Mouse (Mus musculus): ENCODE data around the gene Rnf4. TPM values are rescaled to one million over a fixed set of nuclear protein-coding genes. Genes with fewer than 3 reads are reported as not detected.

The Rnf4 gene
- polyA plus RNA-seq, 1 experiment, result 111 TPM

- no peak for DNase-seq (ENCODE audit: low read depth)
These were observed 824 bp downstream of the Rnf4 start for GRCm38 (mm10) chr5:34336775-34337450.

DNA sequence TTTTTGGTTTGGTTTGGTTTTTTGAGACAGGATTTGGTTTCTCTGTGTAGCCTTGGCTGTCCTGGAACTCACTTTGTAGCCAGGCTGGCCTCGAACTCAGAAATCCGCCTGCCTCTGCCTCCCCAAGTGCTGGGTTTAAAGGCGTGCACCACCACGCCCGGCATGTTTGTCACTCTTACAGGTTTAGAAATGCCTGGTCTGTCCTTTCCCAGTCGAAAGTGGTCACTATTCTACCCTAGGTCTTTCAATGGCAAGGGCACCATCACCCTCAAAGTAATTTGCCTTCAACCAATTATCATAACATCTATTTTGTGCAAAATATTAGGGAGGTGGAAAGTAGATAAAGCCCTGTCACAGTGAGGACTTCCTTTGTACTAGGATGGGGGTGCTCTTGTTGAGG is 4.2 kb downstream of the Rnf4 start:
- no peak for DNase-seq (ENCODE audit: low read depth)

DNA sequence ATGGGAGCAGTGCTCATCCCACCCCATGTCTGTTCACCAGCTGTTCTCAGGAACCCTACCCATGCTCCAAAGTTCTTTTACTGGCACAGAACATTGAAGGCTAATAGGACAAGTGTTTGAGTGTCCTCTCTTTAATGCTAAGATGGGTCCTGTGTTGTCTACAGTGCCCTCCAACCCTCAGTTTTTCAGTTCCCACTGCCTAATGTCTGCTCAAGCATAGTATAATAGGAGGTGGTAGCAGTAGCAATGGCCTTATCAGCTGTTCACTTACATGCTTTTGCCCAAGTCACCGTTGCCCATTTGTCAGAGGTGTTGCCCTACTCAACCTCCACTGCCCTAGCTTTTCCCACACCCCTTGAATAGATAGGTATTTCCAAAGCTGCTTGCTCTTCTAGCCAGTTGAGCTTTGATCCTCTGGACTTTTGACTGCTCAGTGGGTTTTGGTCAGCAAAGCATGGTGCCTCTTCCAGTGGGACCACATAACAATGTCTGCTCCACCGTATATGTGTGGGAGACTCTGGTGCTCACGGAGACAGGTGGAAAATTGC is 16.1 kb downstream of the Rnf4 start:
- DNase-seq (ENCODE audit: low read depth), result no peak

DNA sequence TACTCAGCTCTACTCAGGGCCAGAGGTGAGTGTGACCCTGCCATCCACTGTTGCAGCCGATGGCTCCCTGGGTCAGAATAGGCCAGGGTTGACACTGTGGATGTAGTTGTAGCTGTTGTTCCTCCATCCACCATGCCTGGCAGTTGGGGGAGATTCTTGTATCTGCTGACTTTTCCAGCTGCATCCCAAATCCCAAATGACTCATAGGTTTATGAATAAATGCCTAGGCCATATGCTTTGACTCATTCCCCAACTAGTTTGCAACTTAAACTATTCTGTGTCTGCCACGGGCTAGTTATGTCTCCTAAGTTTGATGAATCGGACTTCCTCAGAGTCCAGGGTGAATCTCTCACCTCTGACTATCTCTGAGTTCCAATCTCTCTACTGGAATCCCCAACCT is 24.2 kb downstream of the Rnf4 start:
- no peak for DNase-seq (ENCODE audit: low read depth)

DNA sequence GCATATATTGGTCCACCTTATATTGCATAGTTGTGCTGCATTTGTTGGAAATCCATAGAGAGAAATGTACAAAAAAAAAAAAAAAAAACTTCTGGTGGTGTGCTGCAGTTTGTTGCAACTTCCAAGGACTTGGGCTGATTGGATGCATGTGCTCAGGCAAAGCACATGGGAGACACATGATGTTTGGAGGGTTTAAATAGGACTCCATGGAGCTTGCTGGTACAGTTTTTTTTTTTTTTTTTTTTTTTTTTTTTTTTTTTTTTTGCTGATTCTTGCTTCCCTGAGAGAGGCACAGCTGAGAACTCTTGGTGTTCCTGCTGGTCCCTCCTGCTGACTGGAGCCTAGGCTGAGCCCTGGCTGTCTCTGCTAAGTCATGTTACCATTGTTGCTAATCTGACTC is 27.0 kb downstream of the Rnf4 start:
- DNase-seq (ENCODE audit: low read depth), result no peak

DNA sequence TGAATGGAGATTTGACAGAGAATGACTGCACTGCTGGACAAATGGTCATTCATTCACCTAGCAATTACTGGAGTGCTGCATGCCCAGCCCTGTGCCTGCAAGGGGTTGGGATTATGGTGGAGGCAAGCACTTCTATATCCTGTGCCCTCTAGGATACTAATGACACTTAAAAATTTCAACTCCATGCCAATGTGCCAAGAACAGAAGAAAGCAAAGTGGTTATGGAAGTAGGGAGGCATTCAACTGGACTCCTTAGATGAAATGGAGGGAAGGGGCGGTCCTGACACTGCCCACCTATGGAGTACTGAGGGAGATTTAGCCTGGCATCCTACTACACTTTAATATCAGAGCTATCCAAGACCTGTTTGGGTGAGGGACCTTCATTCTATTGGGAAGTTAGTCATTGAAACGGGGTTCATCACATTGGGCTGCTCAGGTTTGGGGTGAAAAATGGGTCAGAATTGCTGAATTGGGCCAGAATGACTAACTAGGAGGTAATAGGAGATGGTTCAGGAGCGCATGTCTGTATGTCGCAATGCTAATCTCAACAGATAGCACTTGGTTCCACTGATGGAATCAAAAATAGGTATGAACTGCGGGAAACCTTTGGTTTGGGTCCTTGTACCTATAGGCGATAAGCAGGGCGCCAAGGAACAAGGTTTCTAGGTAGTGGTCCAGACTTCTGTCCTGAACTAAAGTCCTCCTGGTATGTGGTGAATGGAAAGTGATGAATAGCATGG is 32.6 kb downstream of the Rnf4 start:
- DNase-seq (ENCODE audit: low read depth), result no peak

GRCm38 (mm10) chr5:34369341-34370021 is 33.4 kb downstream of the Rnf4 start, which contains the start of gene Fam193a:
TSS of gene Fam193a (plus strand) at chr5:34369933.
- DNase-seq (ENCODE audit: low read depth), result peak; percentile 47

DNA sequence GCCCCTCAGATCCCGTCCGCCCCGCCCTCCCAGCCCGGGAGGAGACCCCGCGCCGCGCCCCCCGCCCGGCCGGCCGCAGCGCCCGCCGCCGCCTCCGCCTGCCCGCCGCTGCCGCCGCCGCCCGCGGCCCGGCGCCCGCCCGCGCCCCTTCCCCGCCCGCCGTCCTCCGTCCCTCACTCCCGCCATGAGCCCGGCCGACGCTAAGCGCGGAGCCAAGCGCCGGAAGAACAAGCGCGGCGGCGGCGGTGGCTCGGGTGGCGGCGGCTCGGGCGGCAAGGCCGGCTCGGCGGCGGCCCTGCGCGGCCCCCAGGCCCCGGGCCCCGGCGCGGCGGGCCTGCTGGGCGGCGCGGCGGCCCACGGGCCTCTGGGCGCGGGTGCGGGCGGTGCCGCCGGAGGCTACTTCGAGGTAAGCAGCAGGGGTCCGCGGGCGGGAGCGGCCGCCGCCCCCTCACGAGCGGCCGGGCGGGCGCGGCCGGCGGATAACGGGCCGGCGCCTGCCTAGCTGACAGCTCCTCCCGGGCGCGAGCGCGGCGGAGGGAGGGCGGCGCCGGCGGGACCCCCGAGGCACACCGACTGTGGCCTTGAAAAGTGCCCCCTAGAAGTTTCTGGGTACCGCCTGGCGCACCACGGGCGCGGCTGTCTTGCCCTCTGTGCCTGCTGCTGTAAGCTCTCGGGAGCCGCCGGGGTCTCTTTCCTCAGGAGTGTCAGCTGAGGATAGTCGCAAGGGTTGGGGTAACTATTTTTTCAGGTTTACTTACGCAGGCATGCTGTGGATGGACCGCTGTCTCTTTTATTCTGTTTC is 34.1 kb downstream of the Rnf4 start:
- DNase-seq (ENCODE audit: low read depth), result no peak

DNA sequence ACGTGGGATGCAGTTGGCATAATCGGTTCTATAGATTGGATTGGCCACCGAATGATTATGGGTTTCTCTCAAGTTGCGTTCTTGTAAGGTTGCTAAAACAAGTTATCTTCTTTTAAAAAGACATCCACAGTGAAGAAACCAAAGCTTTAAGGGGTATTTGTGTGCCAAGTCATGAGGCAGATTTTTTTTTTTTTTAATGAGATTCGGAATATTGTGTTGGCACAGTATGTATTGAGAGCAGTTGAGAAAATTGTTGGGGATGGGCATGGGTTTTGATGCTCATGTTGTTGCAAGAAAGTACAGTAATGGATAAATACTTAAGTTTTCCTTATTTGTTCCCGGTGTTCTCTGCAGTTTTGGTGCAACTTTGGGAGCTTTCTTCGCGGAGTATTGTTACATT is 34.8 kb downstream of the Rnf4 start:
- no peak for DNase-seq (ENCODE audit: low read depth)

DNA sequence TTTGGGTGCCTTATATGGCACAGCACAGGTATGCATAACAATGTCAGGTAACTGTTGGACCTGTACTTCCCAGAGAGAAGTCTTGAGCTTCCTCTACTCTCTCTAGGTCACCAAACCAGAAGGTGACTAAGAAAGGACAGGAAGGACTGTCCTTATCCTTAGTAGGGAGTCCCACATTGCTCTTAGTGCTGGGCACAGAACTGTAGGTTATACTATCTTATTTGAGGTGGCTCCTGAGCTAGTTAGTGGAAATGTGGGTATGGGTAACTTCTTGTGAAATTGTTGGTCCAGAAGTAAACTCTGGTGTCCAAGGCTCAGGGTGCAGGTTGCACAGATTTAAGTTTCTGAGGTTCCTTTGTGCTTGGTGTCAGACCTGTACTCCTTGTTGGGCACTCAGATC is 36.1 kb downstream of the Rnf4 start:
- DNase-seq (ENCODE audit: low read depth), result no peak

DNA sequence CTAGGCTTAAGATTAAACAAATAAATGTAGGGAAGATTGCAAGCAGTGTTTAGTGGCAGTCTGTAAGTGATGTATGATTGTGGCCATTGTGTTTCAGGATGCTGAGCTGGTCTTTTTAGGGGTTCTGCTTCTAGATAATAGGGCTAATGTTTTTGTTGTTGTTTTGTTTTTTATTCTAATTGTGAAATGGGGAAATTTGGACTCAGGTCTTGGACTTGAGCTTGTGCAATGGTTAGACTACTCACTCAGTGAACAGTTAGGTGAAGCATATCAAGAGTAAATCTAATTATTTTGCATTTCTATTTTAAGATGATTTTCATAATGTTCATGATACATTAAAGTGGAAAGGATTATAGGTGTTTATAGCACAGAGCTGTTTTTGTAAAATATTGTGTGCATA is 36.5 kb downstream of the Rnf4 start:
- DNase-seq (ENCODE audit: low read depth), result no peak

GRCm38 (mm10) chr5:34378787-34379186 is 42.7 kb downstream of the Rnf4 start:
- no peak for DNase-seq (ENCODE audit: low read depth)

- DNase-seq (ENCODE audit: low read depth), result no peak
These were observed 45.6 kb downstream of the Rnf4 start for GRCm38 (mm10) chr5:34381700-34382099.

DNA sequence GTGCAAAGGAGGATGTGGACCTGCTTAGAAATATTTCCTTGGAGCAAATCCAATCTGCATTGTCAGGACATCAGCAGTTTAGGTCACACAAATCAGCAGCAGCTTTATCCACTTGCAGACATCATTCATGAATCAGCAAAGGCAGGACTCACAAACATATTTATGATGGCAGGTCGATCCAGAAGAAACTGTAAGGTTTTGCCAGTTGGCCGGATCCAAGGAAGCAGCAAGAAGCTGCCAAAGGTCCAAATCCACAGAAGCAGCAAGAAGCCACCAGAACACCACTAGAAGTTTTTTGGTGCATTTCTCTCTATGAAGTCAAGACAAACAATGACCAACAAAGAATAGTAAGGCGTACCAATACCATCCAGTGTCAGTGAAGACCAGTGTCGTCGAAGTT is 49.5 kb downstream of the Rnf4 start:
- DNase-seq (ENCODE audit: low read depth), result no peak

GRCm38 (mm10) chr5:34386744-34387143 is 50.7 kb downstream of the Rnf4 start:
- no peak for DNase-seq (ENCODE audit: low read depth)

- no peak for DNase-seq (ENCODE audit: low read depth)
These were observed 57.2 kb downstream of the Rnf4 start for GRCm38 (mm10) chr5:34393251-34393650.

DNA sequence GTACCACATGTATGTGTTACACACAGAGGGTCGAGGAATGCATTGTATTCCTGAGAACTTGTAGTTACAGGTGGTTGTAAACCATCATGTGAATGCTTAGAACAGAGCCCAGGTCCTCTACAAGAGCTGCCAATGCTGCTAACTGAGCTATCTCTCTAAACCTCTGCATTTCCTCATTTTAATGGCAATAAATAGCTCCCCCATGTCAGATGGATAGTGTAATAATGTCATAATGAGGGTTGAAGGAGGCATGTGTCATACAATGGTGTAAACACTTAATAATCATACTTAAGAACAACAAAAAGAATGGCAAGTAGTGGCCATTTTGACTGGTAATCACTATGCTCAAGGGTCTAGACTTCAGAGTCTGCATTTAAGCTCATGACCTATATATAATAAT is 59.3 kb downstream of the Rnf4 start:
- no peak for DNase-seq (ENCODE audit: low read depth)

GRCm38 (mm10) chr5:34395850-34396540 is 59.9 kb downstream of the Rnf4 start:
- DNase-seq (ENCODE audit: low read depth), result no peak

DNA sequence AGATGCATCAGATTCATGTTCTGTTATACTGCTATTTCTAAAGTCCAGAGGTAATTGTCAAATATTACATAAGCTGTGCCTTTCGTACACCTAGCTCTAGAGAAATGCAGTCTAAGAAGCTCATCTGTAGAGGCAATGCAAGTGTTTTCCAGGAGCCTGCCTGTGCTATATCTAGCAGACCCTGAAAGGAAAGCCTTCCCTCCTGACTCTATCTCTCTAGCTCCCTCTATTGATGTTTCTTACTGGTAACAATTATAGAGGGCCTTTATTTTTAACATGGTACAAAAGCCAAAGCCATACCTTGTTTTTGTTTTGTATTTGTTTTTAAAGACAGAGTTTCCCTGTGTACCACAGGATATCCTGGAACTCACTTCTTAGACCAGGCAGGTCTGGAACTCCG is 61.8 kb downstream of the Rnf4 start:
- DNase-seq (ENCODE audit: low read depth), result no peak

DNA sequence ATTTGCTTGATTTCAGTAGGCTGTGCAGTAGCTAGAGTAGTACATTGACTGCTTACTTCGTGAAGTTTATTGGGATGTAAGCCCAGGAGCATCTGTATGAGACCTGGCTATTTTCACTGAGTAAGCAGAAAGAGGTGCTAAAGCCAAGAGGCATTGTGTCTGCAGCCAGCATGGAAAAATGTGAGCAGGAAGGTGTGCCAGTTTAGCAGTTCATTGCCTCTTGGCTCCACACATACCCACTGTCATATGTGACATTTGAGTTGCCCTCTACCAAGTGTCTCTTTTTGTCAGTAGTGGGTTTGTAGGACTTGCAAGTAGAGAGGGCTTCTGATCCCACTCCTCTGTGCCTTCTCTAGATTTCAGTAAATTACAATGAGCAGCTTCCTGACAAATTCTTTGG is 62.2 kb downstream of the Rnf4 start:
- no peak for DNase-seq (ENCODE audit: low read depth)

Measured in gonadal fat pad, adult 2 months (tissue).